Mouse (Mus musculus) erythroblast, embryonic 14.5 days (primary cell): ENCODE measurements around the gene Olfr686. TPM values are rescaled to one million over a fixed set of nuclear protein-coding genes. Genes with fewer than 3 reads are reported as not detected.

Experiments
- H3K27me3 ChIP-seq: 2 replicates; pipeline ENCODE4 v1.6.1; 2012; ENCODE audit warnings: inconsistent platforms; ENCODE audit not compliant: control insufficient read depth
- H3K36me3 ChIP-seq: 2 replicates; pipeline ENCODE4 v1.6.1; 2012; ENCODE audit warnings: mild to moderate bottlenecking, inconsistent platforms; ENCODE audit not compliant: control insufficient read depth
- H3K4me1 ChIP-seq: 2 replicates; pipeline ENCODE4 v1.6.1; 2012; ENCODE audit warnings: inconsistent platforms; ENCODE audit not compliant: control insufficient read depth
- H3K4me3 ChIP-seq: replicated peaks from 2 replicates; pipeline ENCODE3; 2012; ENCODE audit warnings: moderate library complexity, mild to moderate bottlenecking, inconsistent platforms
- H3K9me3 ChIP-seq: 2 replicates; pipeline ENCODE4 v1.6.1; 2012; ENCODE audit warnings: low read length, inconsistent platforms, mixed read lengths; ENCODE audit not compliant: control insufficient read depth
- GATA1 ChIP-seq: IDR thresholded peaks from 2 replicates; pipeline ENCODE4 v1.6.1; 2012; ENCODE audit warnings: low read length, inconsistent platforms, mixed read lengths
- TAL1 ChIP-seq: IDR thresholded peaks from 3 replicates; pipeline ENCODE4 v1.6.1; 2012; ENCODE audit warnings: low read length, inconsistent platforms, mixed read lengths
- polyA plus RNA-seq: library from polyadenylated mRNA; stranded (reverse); fragments of >175 nt; gene quantifications from 2 replicates; pipeline ENCODE4 v1.2.3, GENCODE M21; 2012

The Olfr686 gene
- not detected in 2 replicates for polyA plus RNA-seq

DNA sequence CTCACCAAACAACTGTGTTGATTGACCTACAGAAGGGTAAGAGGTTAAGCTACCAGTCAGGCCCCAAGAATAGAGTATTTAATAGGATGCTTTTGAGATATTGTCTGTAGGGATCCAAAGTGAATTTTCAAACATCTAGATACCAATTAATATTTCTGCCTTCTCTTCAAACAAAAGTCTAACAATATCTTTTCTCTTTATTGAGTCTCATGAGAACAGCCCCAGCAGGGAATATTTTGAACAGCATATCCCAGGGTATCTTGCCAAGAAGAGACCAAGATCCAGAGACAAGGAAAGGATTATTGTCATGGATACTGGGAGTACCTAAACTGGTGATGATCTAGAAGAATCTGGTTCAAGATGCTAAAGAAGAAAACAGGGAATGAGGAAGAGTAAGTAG, at the start of gene Olfr686:
Olfr686 (minus strand) TSS at position 101 of the 400 bp plus-strand sequence.
- H3K4me1 ChIP-seq = no peaks in the 10 kb centered on the region
- no peaks in the 10 kb centered on the region for H3K27me3 ChIP-seq
- no peak within 1 kb of the TSS for H3K4me3 ChIP-seq
- no peak for TF ChIP-seq TAL1
- no peak for TF ChIP-seq GATA1
- H3K9me3 ChIP-seq = peaks cover 3% of the 10 kb centered on the region
- no peaks in the 10 kb centered on the region for H3K36me3 ChIP-seq

DNA sequence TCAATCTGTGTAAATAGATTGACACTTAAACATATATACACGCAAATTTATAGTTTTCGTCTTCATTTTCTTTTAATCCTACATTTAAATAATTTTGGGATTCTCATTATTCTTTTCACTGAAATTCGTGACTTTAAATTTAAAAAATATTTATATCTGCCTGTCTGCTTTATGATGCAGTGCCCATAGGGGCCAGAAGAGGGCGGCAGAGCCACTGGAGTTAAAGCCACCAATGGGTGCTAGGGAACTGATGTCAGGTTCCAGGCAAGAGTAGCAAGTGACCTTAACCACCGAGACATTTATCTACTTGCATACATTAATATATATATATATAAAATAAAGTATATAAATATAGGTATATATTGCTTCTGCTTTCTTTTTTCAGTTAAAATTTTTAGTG, 49.4 kb upstream of the Olfr686 start:
- TF ChIP-seq TAL1 (no peak), GATA1 (no peak)

DNA sequence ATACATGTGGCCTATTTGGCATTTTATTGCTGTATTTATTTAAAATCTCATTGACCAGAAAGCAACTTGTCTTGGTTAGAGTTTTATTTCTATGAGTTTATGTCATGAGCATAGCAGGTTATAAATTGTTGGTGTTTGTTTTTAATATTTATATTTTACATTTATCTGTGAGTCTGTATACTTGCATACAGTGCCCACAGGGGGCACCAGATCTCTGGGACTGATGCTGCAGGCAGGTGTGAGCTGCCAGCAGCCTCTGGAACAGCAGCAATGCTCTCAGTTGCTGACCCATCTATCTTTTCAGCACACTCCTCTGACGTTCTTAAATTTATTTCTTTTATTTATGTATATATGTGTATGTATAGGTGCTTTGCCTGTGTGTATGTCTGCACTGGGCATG, 40.9 kb upstream of the Olfr686 start:
- no peaks in the 10 kb centered on the region for H3K36me3 ChIP-seq

More for the DNA sequence above, 49.4 kb upstream of the Olfr686 start:
- no peaks in the 10 kb centered on the region for H3K36me3 ChIP-seq
- H3K4me1 ChIP-seq = no peaks in the 10 kb centered on the region
- no peaks in the 10 kb centered on the region for H3K27me3 ChIP-seq
- H3K4me3 ChIP-seq = no peak overlapping the region
- no peaks in the 10 kb centered on the region for H3K9me3 ChIP-seq

GRCm38 (mm10) chr7:105247671-105248070, 40.4 kb upstream of the Olfr686 start:
- no peak overlapping the region for H3K4me3 ChIP-seq
- no peaks in the 10 kb centered on the region for H3K9me3 ChIP-seq
- no peaks in the 10 kb centered on the region for H3K36me3 ChIP-seq
- H3K27me3 ChIP-seq = no peaks in the 10 kb centered on the region
- TF ChIP-seq GATA1 (no peak), TAL1 (no peak)
- no peaks in the 10 kb centered on the region for H3K4me1 ChIP-seq

More for the DNA sequence above, 40.9 kb upstream of the Olfr686 start:
- no peak overlapping the region for H3K4me3 ChIP-seq
- H3K9me3 ChIP-seq = no peaks in the 10 kb centered on the region
- no peaks in the 10 kb centered on the region for H3K27me3 ChIP-seq
- TF ChIP-seq GATA1 = no peak
- no peak for TF ChIP-seq TAL1
- no peaks in the 10 kb centered on the region for H3K4me1 ChIP-seq

DNA sequence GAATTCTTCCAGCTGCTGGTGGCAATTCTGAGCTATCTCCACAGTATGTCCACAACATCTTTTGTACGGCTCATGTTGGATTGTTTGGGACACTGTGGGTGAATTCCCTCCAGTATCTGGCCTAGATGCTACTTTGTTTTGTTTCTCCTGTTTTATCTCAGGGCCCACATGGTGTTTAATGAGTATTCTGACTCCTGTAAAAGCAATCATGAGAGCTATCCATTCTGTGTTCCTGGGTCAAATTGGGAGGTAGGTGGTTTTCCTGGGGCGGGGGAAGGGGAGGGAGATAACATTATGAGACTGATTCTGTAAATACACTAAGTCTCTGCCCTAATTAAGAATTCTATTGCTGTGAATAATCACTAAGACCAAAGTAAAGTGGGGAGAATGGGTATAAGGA, 22.1 kb upstream of the Olfr686 start:
- H3K27me3 ChIP-seq = no peaks in the 10 kb centered on the region
- TF ChIP-seq TAL1 = no peak
- TF ChIP-seq GATA1 = no peak
- no peaks in the 10 kb centered on the region; the same call in 1 of the 2 replicates for H3K4me1 ChIP-seq
- no peak overlapping the region for H3K4me3 ChIP-seq
- no peaks in the 10 kb centered on the region for H3K36me3 ChIP-seq
- no peaks in the 10 kb centered on the region; the same call in 1 of the 2 replicates for H3K9me3 ChIP-seq

DNA sequence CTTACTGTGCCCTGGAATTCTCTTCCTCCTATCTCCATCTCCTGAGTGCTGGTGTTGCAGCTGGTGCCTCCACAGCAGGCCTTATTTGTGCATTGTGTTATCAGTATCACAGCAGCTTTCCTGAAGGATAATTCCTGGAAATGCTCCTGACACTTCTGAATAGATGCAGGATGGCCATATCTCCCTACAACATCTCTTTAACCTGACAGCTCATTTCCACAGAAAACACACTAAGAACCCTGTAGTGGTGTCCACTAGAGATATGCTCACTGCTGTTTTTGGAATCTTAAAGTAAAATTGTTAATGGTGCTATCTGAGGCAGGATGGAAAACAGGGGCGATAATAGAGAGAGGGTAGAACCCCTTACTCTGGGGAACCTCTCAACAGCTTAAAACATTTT, 20.9 kb upstream of the Olfr686 start:
- Histone ChIP-seq H3K9me3 (no peaks in the 10 kb centered on the region; the same call in 1 of the 2 replicates), H3K4me1 (no peaks in the 10 kb centered on the region; the same call in 1 of the 2 replicates), H3K4me3 (no peak overlapping the region), H3K36me3 (no peaks in the 10 kb centered on the region), H3K27me3 (no peaks in the 10 kb centered on the region)
- TF ChIP-seq TAL1 (no peak), GATA1 (no peak)

GRCm38 (mm10) chr7:105226703-105227102, 19.4 kb upstream of the Olfr686 start:
- no peak for TF ChIP-seq GATA1
- TF ChIP-seq TAL1 = no peak
- H3K4me3 ChIP-seq = no peak overlapping the region
- no peaks in the 10 kb centered on the region; the same call in 1 of the 2 replicates for H3K4me1 ChIP-seq
- H3K36me3 ChIP-seq = no peaks in the 10 kb centered on the region
- no peaks in the 10 kb centered on the region; the same call in 1 of the 2 replicates for H3K9me3 ChIP-seq
- no peaks in the 10 kb centered on the region for H3K27me3 ChIP-seq

DNA sequence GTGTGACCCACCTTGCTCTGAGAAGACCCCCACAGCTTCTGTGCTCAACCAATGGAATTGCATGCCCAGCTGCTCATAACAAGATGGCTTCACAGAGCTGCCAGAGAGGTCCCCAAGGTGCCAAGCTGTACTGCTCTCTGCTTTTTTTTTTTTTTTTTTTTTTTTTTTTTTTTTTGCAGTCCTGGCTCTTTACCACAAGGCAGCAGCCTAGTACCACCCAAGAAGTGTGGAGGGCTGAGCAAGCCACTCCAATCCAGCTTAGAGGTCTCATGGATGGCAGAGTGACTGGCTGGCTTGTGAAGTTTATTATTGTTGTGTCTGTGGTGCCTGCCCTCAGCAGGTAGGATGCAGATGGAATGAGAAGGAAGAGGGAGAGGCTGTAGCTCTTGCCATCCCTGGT, 18.8 kb upstream of the Olfr686 start:
- no peak overlapping the region for H3K4me3 ChIP-seq
- TF ChIP-seq TAL1 = no peak
- H3K9me3 ChIP-seq = no peaks in the 10 kb centered on the region; the same call in 1 of the 2 replicates
- no peaks in the 10 kb centered on the region; the same call in 1 of the 2 replicates for H3K4me1 ChIP-seq
- H3K36me3 ChIP-seq = no peaks in the 10 kb centered on the region
- no peaks in the 10 kb centered on the region for H3K27me3 ChIP-seq

- Histone ChIP-seq H3K4me3 (no peak overlapping the region), H3K27me3 (no peaks in the 10 kb centered on the region), H3K36me3 (no peaks in the 10 kb centered on the region), H3K4me1 (no peaks in the 10 kb centered on the region), H3K9me3 (no peaks in the 10 kb centered on the region)
- no peak for TF ChIP-seq GATA1
- TF ChIP-seq TAL1 = no peak
Observed at GRCm38 (mm10) chr7:105218281-105218680, 11.0 kb upstream of the Olfr686 start.

GRCm38 (mm10) chr7:105214761-105215160, 7.5 kb upstream of the Olfr686 start:
- Histone ChIP-seq H3K36me3 (no peaks in the 10 kb centered on the region), H3K27me3 (no peaks in the 10 kb centered on the region), H3K4me1 (no peaks in the 10 kb centered on the region), H3K9me3 (no peaks in the 10 kb centered on the region), H3K4me3 (no peak overlapping the region)
- TF ChIP-seq GATA1 (no peak), TAL1 (no peak)
